Mouse (Mus musculus): ENCODE measurements at regions not wholly inside any gene's neighbourhood (a gene's known extent, or its start where the extent isn't known, plus 50 kb on each side); places are given as distances from the start of the nearest gene placed in this dataset.

GRCm38 (mm10) chr17:65105622-65106021 lies 269.8 kb upstream of the 4930583I09Rik start:
- Histone ChIP-seq H3K27me3 (ENCODE audit: control insufficient read depth, insufficient read depth, low read length) (no peaks in the 10 kb centered on the region), H3K79me2 (ENCODE audit: control insufficient read depth, insufficient read depth, low read length) (no peaks in the 10 kb centered on the region), H3K9ac (ENCODE audit: low read depth, low read length) (no peak overlapping the region), H3K36me3 (ENCODE audit: control insufficient read depth, insufficient read depth, low read length) (no peaks in the 10 kb centered on the region), H3K27ac (replicated peaks; ENCODE audit: insufficient read depth, low read depth, low read length) (no peak overlapping the region), H3K4me1 (ENCODE audit: control insufficient read depth, insufficient read depth, low read length) (no peaks in the 10 kb centered on the region), H3K4me3 (ENCODE audit: insufficient read depth, low read depth, low read length) (no peak overlapping the region)
- TF ChIP-seq CTCF (IDR thresholded peaks at IDR 0.05; ENCODE audit: low read depth, low read length): no peak
- TF ChIP-seq POLR2A (IDR thresholded peaks at IDR 0.05; ENCODE audit: extremely low read depth, insufficient read depth, low read length): no peak
- 84% methylated on average over 2 of the region's 2 CpGs for WGBS
- DNase-seq (ENCODE audit: extremely low read depth, low read depth, low spot score): no peak

- H3K27ac ChIP-seq (replicated peaks; ENCODE audit: insufficient read depth, low read depth, low read length): no peak overlapping the region
- H3K9ac ChIP-seq (ENCODE audit: low read depth, low read length): no peak overlapping the region
- H3K4me3 ChIP-seq (ENCODE audit: insufficient read depth, low read depth, low read length): no peak overlapping the region
- H3K4me1 ChIP-seq (ENCODE audit: control insufficient read depth, insufficient read depth, low read length): no peaks in the 10 kb centered on the region
- H3K27me3 ChIP-seq (ENCODE audit: control insufficient read depth, insufficient read depth, low read length): no peaks in the 10 kb centered on the region
- no peak for DNase-seq (ENCODE audit: extremely low read depth, low read depth, low spot score)
- WGBS: 81% methylated on average over 6 of the region's 6 CpGs
- H3K79me2 ChIP-seq (ENCODE audit: control insufficient read depth, insufficient read depth, low read length): no peaks in the 10 kb centered on the region
- TF ChIP-seq CTCF (IDR thresholded peaks at IDR 0.05; ENCODE audit: low read depth, low read length) (no peak), POLR2A (IDR thresholded peaks at IDR 0.05; ENCODE audit: extremely low read depth, insufficient read depth, low read length) (no peak)
- no peaks in the 10 kb centered on the region for H3K36me3 ChIP-seq (ENCODE audit: control insufficient read depth, insufficient read depth, low read length)
Measured at GRCm38 (mm10) chr17:65101157-65101556, 265.3 kb upstream of the 4930583I09Rik start.

- no peak for DNase-seq (ENCODE audit: extremely low read depth, low read depth, low spot score)
- Histone ChIP-seq H3K27me3 (ENCODE audit: control insufficient read depth, insufficient read depth, low read length) (no peaks in the 10 kb centered on the region), H3K4me3 (ENCODE audit: insufficient read depth, low read depth, low read length) (no peak overlapping the region), H3K27ac (replicated peaks; ENCODE audit: insufficient read depth, low read depth, low read length) (no peak overlapping the region), H3K36me3 (ENCODE audit: control insufficient read depth, insufficient read depth, low read length) (no peaks in the 10 kb centered on the region), H3K4me1 (ENCODE audit: control insufficient read depth, insufficient read depth, low read length) (no peaks in the 10 kb centered on the region), H3K9ac (ENCODE audit: low read depth, low read length) (no peak overlapping the region), H3K79me2 (ENCODE audit: control insufficient read depth, insufficient read depth, low read length) (no peaks in the 10 kb centered on the region)
- TF ChIP-seq POLR2A (IDR thresholded peaks at IDR 0.05; ENCODE audit: extremely low read depth, insufficient read depth, low read length) (no peak), CTCF (IDR thresholded peaks at IDR 0.05; ENCODE audit: low read depth, low read length) (no peak)
- 89% methylated on average over 8 of the region's 8 CpGs for WGBS
Measured at GRCm38 (mm10) chr17:65082249-65082648, 246.4 kb upstream of the 4930583I09Rik start.

GRCm38 (mm10) chr17:65081779-65082086 lies 245.9 kb upstream of the 4930583I09Rik start:
- Histone ChIP-seq H3K9ac (ENCODE audit: low read depth, low read length) (no peak overlapping the region), H3K36me3 (ENCODE audit: control insufficient read depth, insufficient read depth, low read length) (no peaks in the 10 kb centered on the region), H3K79me2 (ENCODE audit: control insufficient read depth, insufficient read depth, low read length) (no peaks in the 10 kb centered on the region), H3K27ac (replicated peaks; ENCODE audit: insufficient read depth, low read depth, low read length) (no peak overlapping the region), H3K4me1 (ENCODE audit: control insufficient read depth, insufficient read depth, low read length) (no peaks in the 10 kb centered on the region), H3K4me3 (ENCODE audit: insufficient read depth, low read depth, low read length) (no peak overlapping the region), H3K27me3 (ENCODE audit: control insufficient read depth, insufficient read depth, low read length) (no peaks in the 10 kb centered on the region)
- 70% methylated on average over 2 of the region's 2 CpGs for WGBS
- no peak for DNase-seq (ENCODE audit: extremely low read depth, low read depth, low spot score)
- TF ChIP-seq CTCF (IDR thresholded peaks at IDR 0.05; ENCODE audit: low read depth, low read length): no peak
- no peak for TF ChIP-seq POLR2A (IDR thresholded peaks at IDR 0.05; ENCODE audit: extremely low read depth, insufficient read depth, low read length)

GRCm38 (mm10) chr17:65081072-65081778 lies 245.4 kb upstream of the 4930583I09Rik start:
- DNase-seq (ENCODE audit: extremely low read depth, low read depth, low spot score): no peak
- no peak overlapping the region for H3K4me3 ChIP-seq (ENCODE audit: insufficient read depth, low read depth, low read length)
- no peak overlapping the region for H3K27ac ChIP-seq (replicated peaks; ENCODE audit: insufficient read depth, low read depth, low read length)
- H3K36me3 ChIP-seq (ENCODE audit: control insufficient read depth, insufficient read depth, low read length): no peaks in the 10 kb centered on the region
- 77% methylated on average over 9 of the region's 9 CpGs for WGBS
- H3K9ac ChIP-seq (ENCODE audit: low read depth, low read length): no peak overlapping the region
- no peaks in the 10 kb centered on the region for H3K4me1 ChIP-seq (ENCODE audit: control insufficient read depth, insufficient read depth, low read length)
- H3K27me3 ChIP-seq (ENCODE audit: control insufficient read depth, insufficient read depth, low read length): no peaks in the 10 kb centered on the region
- H3K79me2 ChIP-seq (ENCODE audit: control insufficient read depth, insufficient read depth, low read length): no peaks in the 10 kb centered on the region
- TF ChIP-seq CTCF (IDR thresholded peaks at IDR 0.05; ENCODE audit: low read depth, low read length) (no peak), POLR2A (IDR thresholded peaks at IDR 0.05; ENCODE audit: extremely low read depth, insufficient read depth, low read length) (no peak)

GRCm38 (mm10) chr17:65074878-65075277 lies 239.0 kb upstream of the 4930583I09Rik start:
- no peak overlapping the region for H3K9ac ChIP-seq (ENCODE audit: low read depth, low read length)
- no peaks in the 10 kb centered on the region for H3K27me3 ChIP-seq (ENCODE audit: control insufficient read depth, insufficient read depth, low read length)
- no peak for DNase-seq (ENCODE audit: extremely low read depth, low read depth, low spot score)
- no peaks in the 10 kb centered on the region for H3K79me2 ChIP-seq (ENCODE audit: control insufficient read depth, insufficient read depth, low read length)
- H3K27ac ChIP-seq (replicated peaks; ENCODE audit: insufficient read depth, low read depth, low read length): no peak overlapping the region
- WGBS: 82% methylated on average over 4 of the region's 4 CpGs
- no peak overlapping the region for H3K4me3 ChIP-seq (ENCODE audit: insufficient read depth, low read depth, low read length)
- H3K36me3 ChIP-seq (ENCODE audit: control insufficient read depth, insufficient read depth, low read length): no peaks in the 10 kb centered on the region
- no peaks in the 10 kb centered on the region for H3K4me1 ChIP-seq (ENCODE audit: control insufficient read depth, insufficient read depth, low read length)
- no peak for TF ChIP-seq POLR2A (IDR thresholded peaks at IDR 0.05; ENCODE audit: extremely low read depth, insufficient read depth, low read length)
- no peak for TF ChIP-seq CTCF (IDR thresholded peaks at IDR 0.05; ENCODE audit: low read depth, low read length)
